Mouse (Mus musculus) C2C12 (cell line): ENCODE results near the gene Iars2.

Experiments
- CEBPB ChIP-seq: IDR thresholded peaks from one replicate; pipeline ENCODE4 v1.6.1; 2011; ENCODE audit warnings: low read depth, mild to moderate bottlenecking, control low read depth, moderate library complexity
- CTCF ChIP-seq: IDR thresholded peaks from one replicate; pipeline ENCODE4 v1.5.1; 2011; ENCODE audit not compliant: control insufficient read depth, insufficient read depth, insufficient read length
- MAX ChIP-seq: IDR thresholded peaks from one replicate; pipeline ENCODE4 v1.6.1; 2011; ENCODE audit warnings: mild to moderate bottlenecking, control low read depth
- MYOG ChIP-seq: IDR thresholded peaks from one replicate; pipeline ENCODE4 v1.6.1; 2011; ENCODE audit not compliant: control insufficient read depth, insufficient read length; ENCODE audit errors: extremely low read depth

- no peak for TF ChIP-seq CTCF
- no peak for TF ChIP-seq CEBPB
- no peak for TF ChIP-seq MAX
- no peak for TF ChIP-seq MYOG
These were observed 24.2 kb upstream of the Iars2 start for GRCm38 (mm10) chr1:185353351-185353750.
